Mouse (Mus musculus) adrenal gland, postnatal 36 days (tissue): ENCODE data around the gene Etnk1. TPM values are rescaled to one million over a fixed set of nuclear protein-coding genes. Genes with fewer than 3 reads are reported as not detected.
"Not testable (repeated sequence)": the region's sequence is repeated elsewhere in the genome, so short reads cannot be mapped to it uniquely, and the experiment has no call there.

ENCODE experiments used
- DNase-seq, 2 experiments: peaks; one replicate each; pipeline ENCODE4 v3.0.0; 2021; ENCODE audit warnings: mixed read lengths in 1 of 2
- long read RNA-seq, 2 experiments: library from polyadenylated mRNA; stranded (forward); transcript quantifications; one replicate each; pipeline ENCODE4 v2.0.0; 2021; ENCODE audit warnings: borderline sequencing depth in 2 of 2
- total RNA-seq, 2 experiments: library from RNA; stranded (reverse); gene quantifications; 2 replicates each; pipeline ENCODE4 v1.2.3; 2021

Gene Etnk1
- 100 to 1,000 TPM; 115 to 119 TPM for total RNA-seq
- long read RNA-seq, experiment 1, full-length matches to known transcripts: 14 of 24 reads
- long read RNA-seq, experiment 1, partial matches to known transcripts: 0 of 24 reads
- long read RNA-seq, experiment 1, other reads (novel, unspliced or antisense): 10 of 24 reads
- long read RNA-seq, experiment 2, full-length matches to known transcripts: 4 of 9 reads
- long read RNA-seq, experiment 2, partial matches to known transcripts: 0 of 9 reads
- long read RNA-seq, experiment 2, other reads (novel, unspliced or antisense): 5 of 9 reads

- DNase-seq: peak; percentile 96 to 98
These were observed at the start of gene Etnk1 for GRCm38 (mm10) chr6:143166452-143167357. Gene Etnk1 (plus strand): TSS chr6:143167221.

GRCm38 (mm10) chr6:143119325-143119724 lies 47.7 kb upstream of the Etnk1 start:
- DNase-seq: no peak

GRCm38 (mm10) chr6:143125721-143126120 lies 41.3 kb upstream of the Etnk1 start:
- DNase-seq: no peak

- DNase-seq: no peak
These were observed 37.6 kb upstream of the Etnk1 start for GRCm38 (mm10) chr6:143129466-143129865.

- no peak for DNase-seq
These were observed 37.1 kb upstream of the Etnk1 start for GRCm38 (mm10) chr6:143129952-143130351.

- DNase-seq: no peak
These were observed 36.6 kb upstream of the Etnk1 start for GRCm38 (mm10) chr6:143130411-143130810.

- no peak for DNase-seq
These were observed 34.9 kb upstream of the Etnk1 start for GRCm38 (mm10) chr6:143131895-143132652.

- DNase-seq: no peak
These were observed 33.9 kb upstream of the Etnk1 start for GRCm38 (mm10) chr6:143133150-143133549.

GRCm38 (mm10) chr6:143135097-143135496 lies 31.9 kb upstream of the Etnk1 start:
- peak; percentile 16 to 26 for DNase-seq

GRCm38 (mm10) chr6:143136688-143137087 lies 30.3 kb upstream of the Etnk1 start:
- no peak for DNase-seq

GRCm38 (mm10) chr6:143137341-143137740 lies 29.7 kb upstream of the Etnk1 start:
- no peak for DNase-seq

- DNase-seq: no peak
These were observed 27.6 kb upstream of the Etnk1 start for GRCm38 (mm10) chr6:143139417-143139816.

GRCm38 (mm10) chr6:143140884-143141283 lies 26.1 kb upstream of the Etnk1 start:
- DNase-seq: peak; percentile 39 to 54

GRCm38 (mm10) chr6:143141624-143142592 lies 25.1 kb upstream of the Etnk1 start:
- DNase-seq: not testable (repeated sequence)

- DNase-seq: no peak
These were observed 24.2 kb upstream of the Etnk1 start for GRCm38 (mm10) chr6:143142861-143143260.

GRCm38 (mm10) chr6:143143321-143143720 lies 23.7 kb upstream of the Etnk1 start:
- DNase-seq: no peak

GRCm38 (mm10) chr6:143143775-143144273 lies 23.2 kb upstream of the Etnk1 start:
- DNase-seq: no peak

- no peak for DNase-seq
These were observed 22.5 kb upstream of the Etnk1 start for GRCm38 (mm10) chr6:143144556-143144955.

GRCm38 (mm10) chr6:143145051-143145450 lies 22.0 kb upstream of the Etnk1 start:
- no peak for DNase-seq

GRCm38 (mm10) chr6:143146756-143147155 lies 20.3 kb upstream of the Etnk1 start:
- peak; percentile 32 to 64 for DNase-seq

GRCm38 (mm10) chr6:143148868-143149267 lies 18.2 kb upstream of the Etnk1 start:
- peak; percentile 46 to 63 for DNase-seq
